Mouse (Mus musculus): ENCODE measurements around the gene Mast3. TPM values are rescaled to one million over a fixed set of nuclear protein-coding genes. Genes with fewer than 3 reads are reported as not detected.

The Mast3 gene
- total RNA-seq, 2 experiments from 2014 or later: 5.2 to 6.3 TPM

DNA sequence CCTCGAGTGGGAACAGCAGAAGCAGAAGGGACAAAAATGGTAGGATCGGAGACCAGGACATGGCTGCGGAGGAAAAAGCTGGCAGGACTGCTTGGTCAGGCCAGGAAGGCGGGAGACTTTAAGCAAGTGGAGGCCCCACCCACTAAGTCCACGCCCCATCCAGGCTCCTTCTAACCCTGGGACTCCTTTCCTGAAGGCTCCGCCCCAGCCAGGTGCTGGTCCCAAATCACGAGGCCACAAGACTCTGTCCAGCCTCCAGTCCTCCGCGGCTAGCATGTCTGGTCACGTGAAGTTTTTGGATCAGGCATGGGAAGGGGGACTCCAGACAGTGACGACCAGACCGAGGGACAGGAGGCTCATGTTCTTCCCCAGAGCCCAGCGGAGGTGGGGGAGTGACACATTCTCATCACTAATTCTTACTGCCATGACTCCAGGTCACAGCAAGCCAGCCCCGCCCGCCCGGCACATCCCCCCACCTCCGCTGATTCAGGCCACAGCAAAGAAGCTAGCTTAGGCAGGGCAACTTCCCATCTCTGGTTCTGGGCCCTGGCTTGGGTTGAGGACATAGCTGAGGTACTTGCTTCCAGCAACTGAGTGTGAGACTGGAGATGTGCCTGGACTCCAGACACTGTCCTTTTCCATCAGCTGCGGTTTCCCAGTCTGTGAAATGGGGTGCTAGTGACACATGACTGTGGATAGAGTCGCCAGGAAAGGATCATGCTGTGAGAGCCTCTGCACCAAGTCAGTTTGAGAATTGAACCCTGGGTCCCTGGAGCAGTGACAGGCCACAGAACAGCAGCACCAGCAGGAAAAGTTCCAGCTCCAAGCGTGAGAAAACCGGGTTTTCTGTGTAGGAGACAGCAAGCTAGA is 38.0 kb downstream of the Mast3 start:
- DNase-seq (ENCODE audit: low spot score): peak; percentile 66
- intact Hi-C loops (cut with DNase I): loop anchor here (5.0 to 10.0 kb wide), 2 partner anchors 75 to 232 kb away; partner anchors contain the start of gene Ell

DNA sequence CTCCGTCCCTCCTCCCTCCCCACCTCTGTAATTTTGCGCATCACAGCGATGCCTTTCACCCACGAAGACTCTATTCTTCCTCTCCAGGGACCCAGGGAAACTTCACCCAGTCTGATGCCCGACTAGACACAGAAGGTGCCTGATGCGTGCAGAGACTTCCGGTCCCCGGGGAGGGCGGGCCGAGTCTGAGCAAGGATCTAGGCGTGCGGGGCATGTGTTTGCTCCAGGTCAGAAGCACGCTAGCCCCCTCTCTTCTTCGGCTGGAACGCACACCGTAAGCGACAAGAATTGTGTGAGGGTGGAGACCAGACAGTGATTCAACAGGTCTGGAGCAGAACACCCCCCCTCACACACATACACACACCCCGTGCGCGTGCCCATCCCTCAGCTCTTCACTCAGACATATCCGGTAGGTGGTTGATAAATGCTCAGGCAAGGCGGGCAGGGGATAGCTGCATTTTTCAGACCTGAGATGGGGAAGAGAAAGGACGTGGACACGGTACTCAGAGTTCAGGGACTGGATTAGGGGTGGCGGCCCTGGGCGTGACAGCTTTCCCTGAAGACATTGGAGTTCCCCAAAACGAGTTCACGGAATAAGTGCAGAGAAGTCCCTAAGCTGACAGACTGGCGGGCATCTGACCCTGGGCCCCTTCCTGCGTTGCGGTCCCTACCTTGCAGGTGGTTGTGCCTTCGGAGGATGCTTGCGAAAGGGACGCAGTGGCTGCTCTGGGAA is 38.9 kb downstream of the Mast3 start:
- intact Hi-C loops (cut with DNase I): loop anchor here (5.0 to 10.0 kb wide), 2 partner anchors 76 to 231 kb away; partner anchors contain the start of gene Ell
- DNase-seq (ENCODE audit: low spot score): no peak

DNA sequence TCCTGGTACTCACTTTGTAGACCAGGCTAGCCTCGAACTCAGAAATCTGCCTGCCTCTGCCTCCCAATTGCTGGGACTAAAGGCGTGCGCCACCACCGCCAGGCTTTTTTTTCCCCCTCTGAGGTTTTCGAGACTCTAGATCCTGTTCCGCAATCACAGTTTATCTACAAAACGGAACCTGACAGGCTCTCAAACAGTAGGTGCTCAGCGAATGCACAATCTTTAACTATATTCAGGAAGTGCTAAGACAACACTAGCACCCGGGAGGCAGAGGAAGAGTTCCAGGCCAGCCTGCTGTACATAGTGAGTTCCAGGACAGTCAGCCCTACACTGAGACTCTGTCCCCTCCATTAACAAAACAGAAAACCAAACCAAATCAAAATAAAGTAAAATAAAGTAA is 39.5 kb downstream of the Mast3 start:
- DNase-seq (ENCODE audit: low spot score): no peak
- intact Hi-C loops (cut with DNase I): loop anchor here (5.0 to 10.0 kb wide), 2 partner anchors 77 to 231 kb away; partner anchors contain the start of gene Ell

DNA sequence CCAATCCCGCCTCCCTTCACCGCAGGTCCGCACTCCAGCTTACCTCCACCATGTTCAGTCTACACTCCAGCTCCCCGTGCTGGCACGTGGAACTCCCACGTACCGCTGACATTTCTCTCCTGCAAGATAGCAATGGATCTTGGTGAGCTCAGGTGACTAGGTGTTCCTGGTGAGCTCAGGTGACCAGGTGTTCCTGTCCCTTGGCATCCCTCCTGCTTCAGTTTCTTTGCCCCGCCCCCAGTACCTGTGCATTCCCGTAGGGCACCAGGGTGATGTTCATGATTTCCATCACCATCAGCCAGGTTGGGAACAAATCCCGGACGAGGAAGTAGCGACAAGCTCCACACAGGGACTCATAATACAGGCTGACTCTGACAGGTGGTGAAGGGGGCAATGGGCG is 40.2 kb downstream of the Mast3 start:
- DNase-seq (ENCODE audit: low spot score): no peak
- intact Hi-C loops (cut with DNase I): loop anchor here (5.0 to 10.0 kb wide), 2 partner anchors 78 to 230 kb away; partner anchors contain the start of gene Ell

DNA sequence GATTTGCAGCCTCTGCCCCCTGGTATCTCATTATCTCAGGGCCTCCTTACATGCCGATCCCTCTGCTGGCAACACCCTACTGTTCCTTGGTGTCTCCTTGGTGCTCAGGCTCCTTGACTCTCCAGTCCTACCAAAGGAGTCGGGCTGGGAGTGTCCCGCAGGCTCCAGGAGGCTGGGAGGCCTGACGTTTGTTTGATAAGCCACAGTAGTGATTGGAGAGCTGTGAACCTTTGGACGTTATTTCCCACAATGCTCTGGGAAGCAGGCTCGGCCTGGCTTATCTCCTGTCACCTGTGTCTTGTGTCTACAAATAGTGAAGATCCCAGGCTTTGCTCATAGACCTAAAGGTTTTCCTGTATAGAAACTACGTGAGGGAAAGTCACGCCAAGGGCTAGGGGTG is 40.8 kb downstream of the Mast3 start:
- intact Hi-C loops (cut with DNase I): loop anchor here (10.0 kb wide), 1 partner anchor 229 kb away; the partner anchor contains the start of gene Ell
- no peak for DNase-seq (ENCODE audit: low spot score)

DNA sequence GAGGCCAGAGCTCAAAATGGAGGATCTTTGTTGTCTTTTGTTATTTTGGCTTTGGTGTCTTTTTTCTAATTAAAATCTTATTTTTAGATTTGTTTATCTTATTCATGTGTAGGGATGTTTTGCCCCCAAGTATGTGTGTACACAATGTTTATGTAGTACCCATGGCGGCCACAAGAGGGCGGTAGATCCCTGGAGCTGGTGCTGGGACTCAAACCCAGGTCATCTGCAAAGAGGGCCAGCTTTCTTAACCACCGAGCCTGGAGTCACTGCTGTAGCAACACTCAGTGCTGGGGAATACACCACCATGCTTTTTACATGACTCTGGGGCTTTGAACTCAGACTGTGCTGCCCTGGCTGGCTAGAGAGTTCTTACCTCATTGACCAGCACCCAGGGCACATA is 41.5 kb downstream of the Mast3 start:
- no peak for DNase-seq (ENCODE audit: low spot score)
- intact Hi-C loops (cut with DNase I): loop anchor here (10.0 kb wide), 1 partner anchor 229 kb away; the partner anchor contains the start of gene Ell

DNA sequence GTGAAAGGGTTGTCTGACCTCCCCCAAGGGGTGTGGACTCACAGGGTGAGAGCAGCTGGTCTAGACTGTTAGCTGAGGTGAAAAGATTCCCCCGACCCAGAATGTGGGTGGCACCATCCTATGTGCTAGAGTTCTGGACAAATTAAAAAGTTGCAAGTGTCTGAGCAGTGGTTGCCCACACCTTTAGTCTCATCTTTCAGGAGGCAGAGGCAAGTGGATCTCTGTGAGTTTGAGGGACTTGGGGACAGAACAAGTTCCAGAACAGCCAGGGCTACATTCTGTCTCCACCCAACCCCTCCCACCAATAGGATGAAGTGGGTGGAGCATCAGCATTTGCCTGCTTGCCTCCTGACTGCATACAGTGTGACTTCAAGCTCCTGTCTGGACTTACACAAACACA is 42.7 kb downstream of the Mast3 start:
- DNase-seq (ENCODE audit: low spot score): no peak
- intact Hi-C loops (cut with DNase I): loop anchor here (10.0 kb wide), 1 partner anchor 227 kb away; the partner anchor contains the start of gene Ell

DNA sequence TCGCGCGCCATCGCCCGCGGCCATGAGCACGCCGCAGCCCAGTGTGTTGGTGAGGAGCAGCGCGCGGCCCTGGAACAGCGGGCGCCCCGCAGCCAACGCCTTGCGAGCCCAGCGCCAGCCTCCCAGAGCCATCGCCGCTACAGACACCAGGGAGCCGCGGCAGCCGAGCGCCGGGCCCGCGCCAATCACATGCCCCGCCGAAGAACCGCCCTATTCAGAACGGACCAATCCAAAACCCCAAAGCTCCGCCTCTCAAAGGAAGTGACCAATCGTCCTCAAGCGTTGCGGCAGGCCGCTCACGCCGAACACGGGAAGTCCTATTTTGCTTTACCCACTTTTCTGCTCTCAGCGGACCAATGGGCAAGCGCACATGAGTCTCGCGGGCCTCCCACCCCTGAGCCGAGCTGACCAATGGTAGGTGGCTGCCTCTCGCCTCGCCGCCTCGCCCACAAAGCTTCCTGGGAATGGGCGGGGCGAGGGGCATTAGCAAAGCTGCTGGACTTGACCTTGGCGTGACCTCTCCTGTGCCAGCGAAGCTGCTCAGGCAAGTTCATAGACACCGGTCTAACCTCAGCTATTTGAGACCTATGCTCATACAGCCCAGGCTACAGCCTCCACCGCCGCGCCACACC is 44.0 kb downstream of the Mast3 start, which contains the start of gene Mpv17l2:
Gene Mpv17l2, minus strand, starts transcription at position 172 of the 632 bp plus-strand sequence.
- intact Hi-C loops (cut with DNase I): loop anchor here (10.0 kb wide), 1 partner anchor 226 kb away; the partner anchor contains the start of gene Ell
- peak; percentile 96 for DNase-seq (ENCODE audit: low spot score)

DNA sequence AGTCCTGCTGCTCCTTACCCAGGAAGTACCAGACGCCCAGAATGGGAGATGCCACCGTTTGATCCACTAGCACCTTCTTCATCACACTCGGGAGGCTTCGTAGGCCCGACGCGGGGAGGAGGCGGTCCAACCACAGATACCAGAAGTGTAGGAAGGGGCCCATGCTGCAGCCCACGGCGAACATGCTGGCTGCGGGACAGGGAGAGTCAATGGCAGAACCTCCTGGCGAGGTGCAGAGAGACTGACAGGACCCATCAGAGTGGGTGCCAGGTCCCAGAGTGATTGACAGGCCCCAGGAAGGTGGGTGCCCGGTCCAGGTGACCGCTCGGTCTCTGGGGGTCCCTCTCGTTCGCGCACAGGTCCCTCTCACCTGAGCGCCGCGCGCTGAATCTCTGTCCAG is 44.5 kb downstream of the Mast3 start:
- intact Hi-C loops (cut with DNase I): loop anchor here (10.0 kb wide), 1 partner anchor 226 kb away; the partner anchor contains the start of gene Ell
- DNase-seq (ENCODE audit: low spot score): no peak

DNA sequence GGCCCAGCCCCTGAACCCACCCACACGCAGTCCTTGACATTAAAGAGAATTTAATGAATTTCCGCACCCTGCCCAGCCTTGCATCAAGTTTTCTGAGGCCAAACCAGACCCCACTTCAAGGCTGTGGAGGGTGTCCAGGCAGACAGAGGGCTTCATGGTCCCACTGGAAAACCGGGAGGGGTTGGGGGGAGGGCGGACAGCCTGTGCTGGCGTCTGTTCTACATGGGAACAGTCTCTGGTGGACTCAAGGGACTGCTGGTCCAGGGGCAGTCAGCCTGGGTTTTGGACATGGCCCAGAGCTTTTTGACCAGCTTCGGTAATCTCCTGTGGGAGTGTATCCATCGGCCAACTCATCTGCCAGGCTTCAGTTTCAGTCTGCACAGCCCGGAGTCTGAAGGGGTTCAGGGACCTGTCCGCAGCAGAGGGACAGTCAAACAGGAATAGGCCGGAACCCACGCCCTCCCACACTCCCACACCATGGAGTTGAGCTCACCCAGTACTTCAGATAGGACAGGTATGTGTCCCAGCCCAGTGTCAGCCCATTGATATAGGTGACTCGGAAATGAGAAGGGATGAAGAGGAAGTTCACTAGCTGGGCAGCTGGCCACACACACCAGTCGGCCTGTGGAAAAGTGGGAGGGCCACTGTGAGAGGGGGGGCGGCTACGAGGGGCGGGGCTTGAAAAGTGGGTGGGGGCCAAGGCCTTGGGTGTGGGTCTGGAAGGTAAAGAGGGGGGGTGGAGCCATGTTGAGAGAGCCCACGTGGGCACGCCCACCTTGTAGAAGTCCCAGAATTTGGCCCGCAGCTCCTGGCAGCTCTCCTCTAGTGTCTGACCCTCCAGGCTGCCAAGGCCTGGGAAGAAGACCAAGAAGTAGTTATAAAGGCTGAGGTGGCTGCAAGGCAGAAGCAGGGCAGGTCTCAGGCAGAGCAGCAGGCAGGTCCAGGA is 46.0 kb downstream of the Mast3 start:
- no peak for DNase-seq (ENCODE audit: low spot score)
- intact Hi-C loops (cut with DNase I): loop anchor here (5.0 kb wide), 1 partner anchor 147 kb away; no protein-coding TSS in a partner anchor

DNA sequence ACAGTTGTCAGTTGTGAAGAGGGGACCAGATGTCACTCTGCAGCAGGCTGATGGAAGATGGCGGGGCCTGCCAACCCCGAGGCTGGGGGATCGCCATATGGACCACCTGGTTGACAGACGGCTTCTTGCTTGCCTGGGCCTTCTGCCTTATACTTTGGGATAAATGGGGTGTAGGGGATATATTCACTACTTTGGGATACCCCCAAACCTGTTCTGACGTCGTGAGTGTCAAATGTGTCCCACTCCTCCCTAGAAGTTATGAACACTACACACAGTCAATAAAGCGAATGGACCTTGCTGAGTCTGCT is 46.6 kb downstream of the Mast3 start:
- intact Hi-C loops (cut with DNase I): loop anchor here (5.0 kb wide), 1 partner anchor 146 kb away; no protein-coding TSS in a partner anchor
- DNase-seq (ENCODE audit: low spot score): no peak

DNA sequence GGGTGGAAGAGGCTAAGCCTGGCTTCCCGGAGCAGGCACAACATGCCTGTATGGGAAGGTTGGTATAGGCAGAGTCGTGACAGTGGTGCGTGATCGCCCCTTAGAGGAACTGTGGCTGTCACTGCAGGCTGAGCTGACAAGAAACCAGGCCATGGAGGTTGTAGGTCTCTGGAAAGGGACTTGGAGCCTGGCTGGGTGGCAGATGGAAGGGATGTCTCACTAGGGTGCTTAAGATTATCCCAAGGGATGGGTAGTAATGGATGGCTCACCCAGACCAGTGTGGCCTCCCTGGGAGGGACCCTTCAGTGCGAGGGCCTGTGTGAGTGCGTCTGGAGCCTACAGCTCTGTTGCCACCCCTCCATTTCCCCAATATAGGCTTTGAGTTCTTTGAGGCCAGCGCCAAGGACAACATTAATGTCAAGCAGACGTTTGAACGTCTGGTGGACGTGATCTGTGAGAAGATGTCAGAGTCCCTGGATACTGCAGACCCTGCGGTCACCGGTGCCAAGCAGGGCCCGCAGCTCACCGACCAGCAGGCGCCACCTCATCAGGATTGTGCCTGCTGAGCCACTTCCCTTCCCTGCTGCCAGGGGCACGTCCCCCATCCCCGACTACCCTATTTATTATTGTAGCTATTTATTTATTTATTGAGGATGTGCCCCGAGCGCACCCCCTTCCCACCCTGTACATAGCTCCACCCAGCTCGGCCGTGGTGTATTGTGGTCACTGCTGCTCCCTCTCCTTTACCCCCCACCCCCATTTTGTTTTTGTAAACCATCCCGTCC is 47.1 kb downstream of the Mast3 start:
- DNase-seq (ENCODE audit: low spot score): no peak

DNA sequence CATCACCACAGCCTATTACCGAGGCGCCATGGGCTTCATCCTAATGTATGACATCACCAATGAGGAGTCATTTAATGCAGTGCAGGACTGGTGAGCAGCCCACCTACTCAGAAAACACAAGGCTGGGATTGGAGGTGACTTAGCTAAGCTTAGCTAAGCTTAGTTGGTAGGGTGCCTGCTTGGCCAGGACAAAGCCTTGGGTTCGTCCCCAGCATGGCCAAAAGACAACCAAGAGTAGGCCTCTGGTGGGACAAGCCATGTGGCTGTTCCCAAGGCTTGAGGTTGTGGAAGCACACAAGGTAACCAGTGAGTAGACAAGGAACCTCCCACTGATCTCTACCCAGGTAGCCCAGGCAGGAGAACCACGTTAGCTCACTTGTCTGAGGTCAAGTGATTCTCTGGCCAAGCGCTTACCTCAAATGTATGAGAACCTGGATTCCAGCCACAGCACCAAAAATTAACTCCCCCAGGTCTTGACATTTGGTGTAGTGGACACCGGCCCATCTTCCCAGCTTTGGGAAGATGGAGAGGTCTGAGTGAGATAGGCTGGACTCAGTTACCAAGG is 48.3 kb downstream of the Mast3 start:
- intact Hi-C loops (cut with DNase I): loop anchor here (5.0 kb wide), 1 partner anchor 144 kb away; no protein-coding TSS in a partner anchor
- DNase-seq (ENCODE audit: low spot score): no peak

More for the DNA sequence above, 47.1 kb downstream of the Mast3 start:
- intact Hi-C loops (cut with DNase I): loop anchor here (5.0 kb wide), 1 partner anchor 145 kb away; no protein-coding TSS in a partner anchor

DNA sequence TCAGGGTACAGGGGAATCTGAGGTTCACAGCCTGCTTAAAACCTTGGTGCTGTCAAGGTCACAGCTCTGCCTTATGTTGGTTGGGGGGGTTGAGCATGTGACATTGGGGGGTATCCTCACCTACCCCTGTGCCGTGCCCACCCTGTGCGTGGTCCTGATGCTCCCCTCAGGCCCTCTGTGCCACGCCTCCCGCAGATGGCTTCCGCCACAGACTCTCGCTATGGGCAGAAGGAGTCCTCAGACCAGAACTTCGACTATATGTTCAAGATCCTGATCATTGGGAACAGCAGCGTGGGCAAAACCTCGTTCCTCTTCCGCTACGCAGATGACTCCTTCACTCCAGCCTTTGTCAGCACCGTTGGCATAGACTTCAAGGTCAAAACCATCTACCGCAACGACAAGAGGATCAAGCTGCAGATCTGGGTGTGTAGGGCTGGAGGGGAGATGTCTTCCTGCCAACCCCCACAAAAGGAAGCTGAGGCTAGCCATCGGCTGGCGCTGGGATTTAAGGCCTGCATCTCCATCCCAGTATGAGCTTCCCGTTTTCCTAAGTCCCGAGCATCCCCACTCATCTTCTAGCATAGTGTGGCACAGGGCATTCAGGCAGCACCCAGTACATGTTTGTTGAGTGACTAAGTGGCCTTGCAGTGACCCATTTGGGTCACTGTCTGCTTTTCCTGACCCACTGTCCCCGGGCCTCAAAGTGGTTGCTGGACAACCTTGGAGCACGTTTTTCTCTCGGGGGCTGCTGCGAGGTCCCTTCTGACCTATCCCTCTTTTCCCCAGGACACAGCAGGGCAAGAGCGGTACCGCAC is 49.0 kb downstream of the Mast3 start:
- DNase-seq (ENCODE audit: low spot score): no peak
- intact Hi-C loops (cut with DNase I): loop anchor here (5.0 kb wide), 1 partner anchor 144 kb away; no protein-coding TSS in a partner anchor

DNA sequence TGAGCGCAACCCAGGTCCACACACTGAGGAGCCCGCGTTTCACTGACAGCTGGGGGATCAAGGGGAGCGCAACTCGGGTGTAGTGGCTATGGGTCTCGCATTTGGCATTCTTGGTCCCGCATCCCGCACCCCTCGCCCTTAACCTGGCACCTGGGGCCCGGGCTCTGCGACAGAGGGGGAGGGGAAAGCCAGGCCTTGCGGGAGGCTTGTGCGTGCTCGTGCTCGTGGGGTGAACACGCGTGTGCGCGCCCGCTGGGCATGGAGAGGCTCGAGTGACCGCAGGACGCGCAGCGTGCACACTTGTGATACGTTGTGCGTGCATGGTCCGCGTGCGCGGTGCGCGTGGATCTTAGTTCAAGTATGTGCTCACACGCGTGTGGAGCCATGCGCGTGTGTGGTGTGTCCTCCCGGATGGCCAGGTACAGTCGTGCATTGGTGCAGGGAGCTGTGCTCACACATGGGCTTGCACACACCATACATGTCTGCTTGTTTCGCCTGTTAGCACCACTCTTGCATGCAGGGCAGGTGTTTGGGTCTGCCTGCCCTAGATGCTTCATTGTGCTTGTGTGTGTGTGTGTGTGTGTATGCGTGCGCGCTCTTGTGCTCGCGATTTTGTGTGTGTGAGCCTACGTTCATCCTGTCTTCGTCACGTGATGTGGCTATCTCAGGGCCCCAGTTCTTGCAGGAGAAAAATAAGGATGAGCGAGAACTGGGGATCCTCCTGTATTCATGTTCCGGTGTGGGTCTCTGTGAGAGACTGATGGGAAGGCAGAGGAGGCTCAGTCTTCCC is 49.8 kb downstream of the Mast3 start:
- intact Hi-C loops (cut with DNase I): loop anchor here (5.0 kb wide), 1 partner anchor 143 kb away; no protein-coding TSS in a partner anchor
- no peak for DNase-seq (ENCODE audit: low spot score)

All from heart, postnatal 25 days (tissue).